Mouse (Mus musculus) hindbrain, embryonic 11.5 days (tissue): ENCODE measurements around the gene Vmn2r88. TPM values are rescaled to one million over a fixed set of nuclear protein-coding genes. Genes with fewer than 3 reads are reported as not detected.
"Not testable (repeated sequence)": the region's sequence is repeated elsewhere in the genome, so short reads cannot be mapped to it uniquely, and the experiment has no call there.

Experiments
- ATAC-seq: fragments of 200-750 bp; cut with Nextera tagmentation; 2 replicates; pipeline ENCODE4 v1.8.0; 2017; ENCODE audit warnings: mild to moderate bottlenecking, moderate TSS enrichment, moderate library complexity; ENCODE audit not compliant: low FRiP score
- DNase-seq: peaks from one replicate; pipeline ENCODE4 v3.0.0-alpha.2; 2015; ENCODE audit warnings: low spot score
- H3K27ac ChIP-seq: fragments of 300-500 bp; sonication (generic); 2 replicates; pipeline ENCODE4 v1.5.1; 2014; ENCODE audit warnings: mild to moderate bottlenecking, low read depth, low read length
- H3K27me3 ChIP-seq: fragments of 300-500 bp; sonication (generic); 2 replicates; pipeline ENCODE4 v1.6.1; 2014; ENCODE audit warnings: mild to moderate bottlenecking, low read length, moderate library complexity, mixed read lengths; ENCODE audit not compliant: control insufficient read depth, insufficient read depth
- H3K36me3 ChIP-seq: fragments of 300-500 bp; sonication (generic); 2 replicates; pipeline ENCODE4 v1.6.1; 2014; ENCODE audit warnings: mild to moderate bottlenecking, low read length, moderate library complexity, mixed read lengths; ENCODE audit not compliant: control insufficient read depth, insufficient read depth
- H3K4me1 ChIP-seq: fragments of 300-500 bp; sonication (generic); replicated peaks from 2 replicates; pipeline ENCODE4 v1.6.1; 2014; ENCODE audit warnings: low read length, mixed read lengths; ENCODE audit not compliant: control insufficient read depth, insufficient read depth
- H3K4me2 ChIP-seq: fragments of 300-500 bp; sonication (generic); replicated peaks from 2 replicates; pipeline ENCODE4 v1.6.1; 2014; ENCODE audit warnings: mild to moderate bottlenecking, low read depth, low read length
- H3K4me3 ChIP-seq: fragments of 300-500 bp; sonication (generic); 2 replicates; pipeline ENCODE4 v1.5.1; 2014; ENCODE audit warnings: low read depth, low read length
- H3K9ac ChIP-seq: fragments of 300-500 bp; sonication (generic); 2 replicates; pipeline ENCODE4 v1.6.1; 2014; ENCODE audit warnings: low read depth, low read length
- H3K9me3 ChIP-seq: fragments of 300-500 bp; sonication (generic); 2 replicates; pipeline ENCODE4 v1.6.1; 2016; ENCODE audit warnings: low read length; ENCODE audit not compliant: control insufficient read depth
- WGBS: fragments of 180-500 bp; shearing (Covaris S2); extraction: QIAGEN DNeasy Blood & Tissue Kit; methylation state at CpG from one replicate; pipeline ENCODE4 v1.1.7; 2014; 5-methylcytosine and 5-hydroxymethylcytosine counted together
- polyA plus RNA-seq: library from polyadenylated mRNA; unstranded; fragments of >200 nt; fragmentation: Nextera tagmentation; extraction: Ambion mirVana; gene quantifications from 2 replicates; pipeline ENCODE4 v1.2.1, GENCODE M21; 2014

Gene Vmn2r88
- polyA plus RNA-seq, 1 experiment from 2014 or later = not detected

DNA sequence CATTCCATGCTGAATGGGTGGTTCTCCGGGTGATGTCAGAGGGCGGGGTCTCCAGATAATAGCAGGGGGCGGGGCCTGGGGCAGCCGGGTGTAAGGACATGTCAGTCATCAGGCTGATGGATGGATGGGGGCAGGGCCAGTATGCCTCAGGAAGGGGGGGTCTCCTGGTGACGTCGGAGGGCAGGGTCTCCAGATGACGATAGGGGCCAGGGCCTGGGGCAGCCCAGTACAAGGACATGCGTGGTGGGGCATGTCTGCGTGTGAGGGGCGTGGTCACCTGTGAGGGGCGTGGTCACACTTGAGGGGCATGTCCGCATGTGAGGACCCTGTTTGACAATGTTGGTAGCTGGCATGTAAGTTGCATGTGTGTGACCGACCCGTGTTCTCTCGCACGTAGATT lies 23.9 kb downstream of the Vmn2r88 start:
- DNase-seq = no peak
- no peak overlapping the region for H3K27ac ChIP-seq
- no peaks in the 10 kb centered on the region for H3K4me1 ChIP-seq
- no peak overlapping the region for H3K4me3 ChIP-seq
- no peak overlapping the region for H3K9ac ChIP-seq
- H3K4me2 ChIP-seq = no peak overlapping the region
- peaks cover 10% of the 10 kb centered on the region for H3K9me3 ChIP-seq
- no peak for ATAC-seq
- no peaks in the 10 kb centered on the region for H3K36me3 ChIP-seq
- no peaks in the 10 kb centered on the region for H3K27me3 ChIP-seq
- WGBS = 94% methylated on average over 16 of the region's 16 CpGs

- ATAC-seq (peak; percentile 25; the same call in 1 of the 2 replicates), DNase-seq (no peak)
- no peak overlapping the region for H3K4me2 ChIP-seq
- no peak overlapping the region for H3K9ac ChIP-seq
- no peaks in the 10 kb centered on the region for H3K36me3 ChIP-seq
- no peak overlapping the region for H3K4me3 ChIP-seq
- H3K27ac ChIP-seq = no peak overlapping the region
- no peaks in the 10 kb centered on the region for H3K27me3 ChIP-seq
- 96% methylated on average over 26 of the region's 26 CpGs for WGBS
- H3K4me1 ChIP-seq = no peaks in the 10 kb centered on the region
- H3K9me3 ChIP-seq = peaks cover 10% of the 10 kb centered on the region
Measured at GRCm38 (mm10) chr14:51435020-51435419, 24.4 kb downstream of the Vmn2r88 start.

GRCm38 (mm10) chr14:51438955-51439354 lies 28.3 kb downstream of the Vmn2r88 start:
- peaks cover 10% of the 10 kb centered on the region for H3K9me3 ChIP-seq
- H3K36me3 ChIP-seq = no peaks in the 10 kb centered on the region
- WGBS = 75% methylated on average over 4 of the region's 4 CpGs
- no peak overlapping the region for H3K27ac ChIP-seq
- no peak overlapping the region for H3K4me2 ChIP-seq
- H3K4me3 ChIP-seq = no peak overlapping the region
- H3K9ac ChIP-seq = no peak overlapping the region
- no peak for ATAC-seq
- H3K4me1 ChIP-seq = no peaks in the 10 kb centered on the region
- no peaks in the 10 kb centered on the region for H3K27me3 ChIP-seq
- DNase-seq = peak; percentile 29

DNA sequence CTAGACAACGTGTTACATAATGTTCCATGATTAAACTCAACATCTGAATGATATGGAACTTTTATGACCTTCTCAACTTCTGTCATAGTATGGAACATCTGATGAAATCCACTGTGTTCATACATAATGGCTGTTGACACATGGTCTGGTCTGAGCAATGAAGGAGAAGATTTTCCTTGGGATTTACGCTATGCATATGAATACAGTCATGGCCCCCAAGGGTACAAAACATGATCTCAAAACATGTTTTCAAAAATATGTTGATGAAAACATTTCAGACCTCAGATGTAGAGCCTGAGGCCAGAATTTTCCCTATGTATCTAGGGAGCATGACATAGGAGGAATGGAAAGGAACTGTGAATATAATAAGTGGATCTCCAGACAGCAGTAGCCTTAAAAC lies 40.9 kb downstream of the Vmn2r88 start, which contains the start of gene Vmn2r89:
Vmn2r89 (plus strand) TSS at position 301 of the 400 bp plus-strand sequence.
- H3K36me3 ChIP-seq, H3K4me1 ChIP-seq, H3K9ac ChIP-seq, DNase-seq, H3K9me3 ChIP-seq, H3K27me3 ChIP-seq, ATAC-seq, H3K27ac ChIP-seq, H3K4me2 ChIP-seq, H3K4me3 ChIP-seq: not testable (repeated sequence)
- WGBS = 78% methylated on average over 2 of the region's 2 CpGs

Other genes with a start within 250 kb of the Vmn2r88 start
- not detected in 2 replicates for gene Rnase2b, start 248.6 kb upstream of the Vmn2r88 start, polyA plus RNA-seq
- not detected in 2 replicates for gene Ang2, start 211.7 kb upstream of the Vmn2r88 start, polyA plus RNA-seq
- gene Ear14, start 207.4 kb upstream of the Vmn2r88 start, polyA plus RNA-seq = not detected in 2 replicates
- gene Rnase2a, start 154.7 kb upstream of the Vmn2r88 start, polyA plus RNA-seq = not detected in 2 replicates
- not detected in 2 replicates for gene Gm7247, start 49.1 kb upstream of the Vmn2r88 start, polyA plus RNA-seq
- not detected in 2 replicates for gene Vmn2r89, start 41.0 kb downstream of the Vmn2r88 start, polyA plus RNA-seq
- 0.13 TPM in 1 of 2 replicates, not detected in the other for gene Gm5622, start 142.0 kb downstream of the Vmn2r88 start, polyA plus RNA-seq
- not detected in 2 replicates for gene Gm17175, start 163.2 kb downstream of the Vmn2r88 start, polyA plus RNA-seq
- not detected in 2 replicates for gene Gm17174, start 181.3 kb downstream of the Vmn2r88 start, polyA plus RNA-seq
- not detected in 2 replicates for gene Gm17078, start 200.5 kb downstream of the Vmn2r88 start, polyA plus RNA-seq
- not detected in 2 replicates for gene Gm4181, start 224.8 kb downstream of the Vmn2r88 start, polyA plus RNA-seq